Mouse (Mus musculus) gastrocnemius, adult 18-20 months (tissue): ENCODE results near the gene Uimc1. TPM values are rescaled to one million over a fixed set of nuclear protein-coding genes. Genes with fewer than 3 reads are reported as not detected.

ENCODE experiments used
- DNase-seq: peaks from one replicate; pipeline ENCODE4 v3.0.0; 2021; ENCODE audit warnings: low spot score
- total RNA-seq, 2 experiments: library from RNA; stranded (reverse); gene quantifications; 2 replicates each; pipeline ENCODE4 v1.2.3; 2021

Uimc1 gene
- total RNA-seq, 2 experiments from 2014 or later: 11.1 to 12.5 TPM

DNA sequence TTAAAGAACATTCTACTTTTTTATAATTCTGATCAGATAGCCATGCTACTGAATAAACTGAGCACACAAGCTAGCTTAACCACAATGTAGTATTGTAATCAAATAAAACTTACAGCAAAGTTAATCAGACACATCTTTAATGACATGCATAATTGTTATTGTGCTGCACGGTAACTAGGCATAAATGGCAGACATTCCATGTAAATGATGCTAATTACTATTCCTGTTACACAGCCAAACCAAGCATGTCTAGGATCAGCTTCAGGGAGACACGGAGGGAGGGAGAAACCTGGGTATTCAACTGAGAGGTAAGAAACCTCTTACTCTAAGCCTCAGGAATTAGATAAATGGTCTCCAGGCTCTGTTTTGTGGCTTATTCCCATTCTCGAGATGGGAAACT is 52.4 kb downstream of the Uimc1 start:
- DNase-seq: no peak

DNA sequence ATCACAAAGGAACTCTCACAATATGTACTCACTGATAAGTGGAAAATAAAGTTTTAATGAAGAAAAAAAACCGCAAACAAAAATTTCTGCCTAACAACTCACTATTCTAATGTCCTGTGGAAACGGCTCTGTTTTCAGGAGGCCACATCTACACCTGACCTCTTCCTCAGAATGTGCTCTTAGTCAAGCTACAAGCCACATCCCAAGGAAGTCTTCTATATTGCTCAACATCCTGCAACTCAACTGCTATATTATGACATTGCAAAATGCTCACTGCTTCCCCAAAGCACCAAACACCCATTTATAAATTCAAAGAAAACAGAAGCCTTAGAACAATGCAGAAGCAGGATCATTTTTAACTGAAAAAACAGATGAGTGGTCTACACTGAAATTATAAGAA is 60.1 kb downstream of the Uimc1 start:
- DNase-seq: no peak

DNA sequence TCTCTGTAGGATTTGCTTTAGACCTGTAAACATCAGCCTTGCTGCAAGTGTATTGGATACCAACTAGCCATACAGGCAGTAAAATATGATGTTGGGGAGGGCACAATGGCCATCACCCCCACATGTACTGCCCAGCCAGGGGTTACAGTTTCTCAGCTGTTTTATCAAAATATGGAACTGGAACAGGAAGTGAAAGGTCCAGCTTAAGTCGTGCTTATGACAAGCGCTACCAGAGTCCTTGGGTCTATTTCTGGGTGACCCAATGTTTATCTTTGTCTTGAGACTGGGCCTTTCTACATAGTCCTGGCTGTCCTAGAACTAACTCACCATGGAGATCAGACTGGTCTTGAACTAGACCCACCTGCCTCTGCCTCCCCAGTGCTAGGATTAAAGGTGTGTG is 75.9 kb downstream of the Uimc1 start:
- no peak for DNase-seq

DNA sequence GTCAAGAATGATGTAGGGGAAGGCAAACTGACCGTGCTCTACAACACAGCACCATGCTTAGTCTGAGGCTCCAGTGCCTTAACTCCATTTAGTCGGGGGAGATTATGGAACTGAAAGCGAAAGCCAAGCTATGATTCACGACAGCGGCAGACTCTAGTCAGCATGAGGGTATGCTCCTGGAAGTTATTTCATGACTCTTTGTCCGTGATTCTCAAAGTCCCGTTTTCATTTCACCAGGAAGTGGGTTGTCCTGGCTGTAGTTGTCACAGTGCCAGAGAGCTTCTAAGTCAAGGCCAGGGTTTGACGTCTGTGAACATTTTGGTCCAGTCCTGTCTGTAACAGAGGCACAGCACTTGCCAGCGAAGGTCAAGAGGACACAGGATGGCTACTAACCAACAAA is 77.4 kb downstream of the Uimc1 start:
- DNase-seq: no peak

DNA sequence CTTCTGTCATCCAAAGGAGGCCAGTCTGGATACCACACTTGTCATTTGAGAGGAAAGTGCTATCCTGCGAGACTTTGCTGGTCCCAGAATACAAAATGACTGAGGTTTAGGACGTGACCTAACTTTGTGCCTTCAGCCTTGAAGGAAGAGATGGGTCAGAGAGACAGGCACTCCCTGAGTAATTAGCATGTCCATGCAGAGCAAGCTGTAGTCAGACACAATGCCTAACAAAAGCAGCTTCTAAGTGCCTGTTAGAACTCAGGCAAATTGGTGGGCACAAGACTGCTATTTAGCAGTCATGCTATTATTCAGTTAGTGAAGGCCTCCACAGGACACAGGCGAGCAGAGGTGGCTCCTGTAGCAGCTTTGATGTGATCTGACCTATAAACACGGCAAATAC is 77.8 kb downstream of the Uimc1 start:
- no peak for DNase-seq

DNA sequence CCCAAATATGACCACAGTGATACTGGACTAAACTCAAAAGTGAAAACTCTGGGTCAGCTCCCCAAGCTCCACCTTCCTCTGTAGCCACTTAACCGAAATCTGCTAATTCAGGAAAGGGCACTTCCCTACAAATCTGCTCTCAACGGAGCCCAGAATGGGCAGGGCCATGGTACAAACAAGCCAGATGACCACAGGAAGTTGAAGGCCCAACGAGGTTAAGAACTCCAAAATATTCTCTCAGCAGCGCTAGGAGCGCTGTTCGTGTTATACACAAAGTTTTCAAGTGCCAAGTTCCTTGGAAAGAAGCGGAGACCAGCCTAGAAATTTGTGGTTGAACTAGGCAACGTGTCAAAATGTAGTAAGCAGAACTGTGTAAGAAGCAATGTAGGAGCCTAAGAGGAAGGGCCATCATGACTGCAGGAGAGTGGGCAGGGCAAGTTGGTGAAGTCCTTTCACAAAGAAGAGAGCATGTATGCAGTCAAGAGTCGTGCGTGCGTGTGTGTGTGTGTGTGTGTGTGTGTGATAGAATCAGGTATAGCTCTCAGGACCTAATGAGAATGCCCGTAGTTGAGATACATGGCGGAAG is 78.8 kb downstream of the Uimc1 start, which contains the start of gene Hk3:
TSS of gene Hk3 (minus strand) at position 192 of the 586 bp plus-strand sequence.
- no peak for DNase-seq

DNA sequence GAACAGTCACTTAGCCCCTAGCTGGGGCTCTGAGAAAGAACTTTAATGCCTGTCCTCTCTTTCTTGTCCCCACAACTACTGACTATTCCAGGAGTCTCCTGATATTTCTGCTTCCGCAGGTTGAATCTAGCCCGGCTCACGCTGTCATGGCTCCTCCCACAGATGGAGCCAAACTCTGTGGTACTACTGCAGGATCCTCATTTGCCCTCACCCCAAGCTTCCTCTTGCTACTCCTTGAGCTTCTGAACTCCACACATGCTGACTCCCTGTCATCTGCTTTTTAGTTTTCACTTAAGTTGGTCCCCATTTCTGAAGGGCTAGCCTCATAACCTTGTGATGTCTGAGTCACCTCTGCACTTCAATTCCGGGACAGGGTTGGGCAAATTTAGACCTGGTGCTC is 80.0 kb downstream of the Uimc1 start:
- no peak for DNase-seq

DNA sequence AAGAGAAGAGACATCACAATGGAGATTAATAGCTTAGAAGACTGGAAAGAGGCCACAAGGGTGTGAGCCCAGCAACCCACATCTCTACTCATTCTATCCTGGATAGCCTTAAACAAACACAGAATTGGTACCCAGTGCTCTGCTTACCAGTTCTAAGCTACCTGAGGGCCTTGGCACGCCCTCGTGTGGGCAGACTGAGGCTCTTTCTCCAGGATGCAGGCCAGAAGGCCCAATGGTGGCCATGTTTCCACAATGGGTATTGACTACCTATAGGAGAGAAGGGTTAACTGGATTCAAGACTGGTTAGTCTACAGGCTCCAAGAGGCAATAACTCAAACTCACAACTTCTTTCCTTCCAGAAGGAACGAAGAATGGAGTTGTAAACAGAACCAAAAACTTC is 80.9 kb downstream of the Uimc1 start:
- DNase-seq: no peak

DNA sequence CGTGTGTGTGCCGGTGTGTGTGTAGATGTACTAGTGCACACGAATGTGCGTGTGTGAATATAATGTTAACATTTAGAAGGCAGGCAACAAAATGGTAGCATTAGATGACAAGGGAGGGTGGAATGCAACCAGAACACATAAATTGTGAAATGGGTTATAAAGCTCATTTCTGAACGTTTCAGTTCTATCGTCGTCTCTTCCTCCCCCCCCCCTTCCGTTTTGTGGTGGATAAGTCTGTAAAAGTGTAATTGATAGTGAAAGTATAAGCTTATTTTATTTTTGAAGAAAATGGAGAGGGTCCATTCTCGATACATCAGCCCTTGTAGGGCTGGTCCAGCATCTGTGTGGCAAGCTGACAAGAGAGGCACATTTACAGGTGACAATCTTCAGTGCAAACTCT is 81.4 kb downstream of the Uimc1 start:
- DNase-seq: no peak

DNA sequence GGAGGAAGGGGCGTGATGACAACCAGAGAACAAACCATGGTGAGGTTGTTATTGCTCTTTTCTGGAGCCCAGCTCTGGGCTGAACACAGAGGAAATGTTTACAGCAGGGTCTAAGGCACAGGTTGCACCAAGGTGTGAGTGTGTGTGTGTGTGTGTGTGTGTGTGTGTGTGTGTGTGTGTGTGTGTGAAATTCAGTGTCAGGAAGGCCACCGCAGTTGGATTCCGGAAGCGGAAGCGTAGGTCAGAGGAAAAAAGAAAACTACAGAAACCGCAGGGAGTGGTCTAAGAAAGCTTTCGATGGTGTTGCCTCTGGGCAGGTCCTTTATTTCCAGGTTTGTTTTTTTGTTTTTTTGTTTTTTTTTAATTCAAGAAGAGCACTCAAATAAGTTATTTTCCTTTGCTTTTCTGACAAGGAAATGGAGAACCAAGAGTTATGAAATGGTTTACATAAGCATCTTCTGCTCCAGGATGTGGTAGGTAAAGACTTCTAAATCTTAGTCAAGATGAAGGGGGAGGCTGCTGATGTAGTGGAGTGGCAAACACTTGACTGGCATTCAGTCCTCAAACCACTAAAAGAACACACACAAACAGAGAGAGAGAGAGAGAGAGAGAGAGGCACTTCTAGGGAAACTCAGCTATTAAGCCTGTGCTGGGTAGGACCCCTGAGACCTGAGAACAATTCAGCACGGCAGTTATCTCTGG is 82.1 kb downstream of the Uimc1 start:
- DNase-seq: no peak

DNA sequence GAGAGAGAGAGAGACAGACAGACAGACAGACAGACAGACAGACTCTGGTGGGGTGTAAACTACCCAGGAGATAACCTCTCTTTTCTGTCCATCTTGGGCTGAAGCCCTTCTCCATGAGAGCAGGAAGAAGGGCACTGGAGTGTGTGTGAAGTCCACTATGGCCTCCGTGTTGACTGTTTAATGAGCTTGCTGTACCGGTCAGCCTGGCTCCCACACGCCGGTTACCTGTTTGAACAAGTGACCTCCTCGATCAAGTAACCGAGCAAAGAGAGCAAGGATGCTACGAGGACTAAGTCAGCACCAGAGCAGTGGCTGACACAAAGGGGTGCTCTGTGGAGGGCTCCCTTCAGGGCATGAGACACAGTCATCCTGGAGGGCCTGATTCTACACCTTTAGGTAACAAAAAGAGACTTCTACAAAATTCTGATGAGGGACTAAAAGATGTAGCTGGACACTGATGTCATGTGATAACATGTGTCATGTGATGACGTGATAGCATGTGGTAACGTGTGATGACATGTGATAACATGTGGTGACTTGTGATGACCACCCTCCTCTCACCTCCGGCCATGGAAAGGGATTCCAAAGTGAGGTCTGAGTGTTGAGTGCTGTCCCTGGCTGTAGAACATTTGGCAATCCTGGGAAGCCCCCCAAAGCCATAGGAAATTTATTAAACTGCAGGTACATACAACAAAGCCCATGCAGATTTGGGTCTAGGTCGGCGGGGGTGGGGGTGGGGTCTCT is 82.8 kb downstream of the Uimc1 start:
- no peak for DNase-seq

DNA sequence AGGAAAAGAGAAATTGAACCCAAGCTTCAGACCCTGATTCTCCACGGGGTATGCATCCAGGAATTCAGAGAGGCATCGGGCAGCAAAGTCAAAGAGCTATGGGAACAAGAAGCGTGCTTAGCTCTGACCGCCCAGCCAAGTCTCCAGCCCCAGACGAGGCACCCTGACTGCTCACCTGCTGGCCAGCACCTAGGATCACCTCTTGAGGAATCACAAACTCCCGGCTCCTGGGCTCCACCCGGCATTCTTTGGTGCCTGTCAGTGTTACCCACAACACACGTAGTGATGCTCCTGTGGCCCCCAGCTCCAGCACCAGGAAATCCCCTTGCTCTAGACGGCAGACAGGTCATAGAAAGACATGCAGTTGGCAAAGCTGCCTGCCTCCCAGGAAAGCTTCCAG is 85.6 kb downstream of the Uimc1 start:
- no peak for DNase-seq

DNA sequence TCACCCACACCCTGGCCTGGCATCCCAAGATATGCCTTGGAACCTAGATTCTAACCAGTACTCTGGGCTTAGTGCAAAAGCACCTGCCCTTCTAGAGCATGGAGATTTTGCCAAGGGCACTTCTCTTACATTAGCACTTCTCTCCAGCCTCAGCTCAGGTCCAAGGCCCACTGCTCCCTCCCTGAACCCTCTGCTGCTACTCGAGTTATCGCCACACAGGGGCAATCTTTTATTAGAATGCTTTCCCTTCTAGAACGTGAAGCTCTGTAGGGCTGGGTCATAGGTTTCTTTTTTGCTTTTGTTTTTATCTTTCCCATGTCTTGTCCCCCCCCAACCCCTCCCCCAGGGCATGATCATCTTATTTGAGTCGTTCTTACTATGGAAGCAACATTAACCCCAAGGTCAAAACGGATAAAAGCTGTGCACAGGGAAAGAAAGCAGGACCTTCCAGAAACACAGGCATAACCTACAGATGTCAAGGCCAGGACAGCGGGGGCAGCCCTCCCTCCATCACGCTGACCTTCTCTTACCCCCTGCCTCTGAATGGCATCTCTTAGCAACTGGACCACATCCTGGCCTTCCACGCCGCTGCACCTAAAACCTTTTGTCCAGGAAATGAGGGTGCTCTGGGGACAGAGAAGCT is 86.3 kb downstream of the Uimc1 start:
- DNase-seq: no peak

DNA sequence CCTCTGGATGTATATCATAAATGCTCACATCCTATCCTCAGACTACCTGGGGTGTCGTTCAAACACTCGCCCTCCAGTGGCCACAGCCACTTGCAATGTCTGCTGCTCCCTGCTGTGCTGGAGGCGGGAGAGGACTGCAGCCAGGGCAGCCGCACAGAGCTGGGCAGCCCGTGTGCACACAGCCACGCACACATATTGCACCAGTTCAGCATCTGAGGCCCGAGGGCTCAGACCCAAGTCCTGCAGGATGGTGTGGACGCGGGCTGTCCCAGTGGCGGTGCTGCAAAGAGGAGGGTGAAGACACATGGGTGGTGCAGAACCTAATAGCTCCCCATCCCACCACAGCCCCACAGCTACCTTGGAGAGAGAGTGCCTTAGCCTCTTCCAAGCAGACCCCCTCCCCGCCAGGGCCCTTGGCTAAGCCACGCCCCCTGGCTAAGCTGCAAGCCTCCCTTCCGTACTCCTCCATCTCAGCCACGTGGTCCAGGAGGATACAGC is 88.1 kb downstream of the Uimc1 start:
- DNase-seq: no peak

DNA sequence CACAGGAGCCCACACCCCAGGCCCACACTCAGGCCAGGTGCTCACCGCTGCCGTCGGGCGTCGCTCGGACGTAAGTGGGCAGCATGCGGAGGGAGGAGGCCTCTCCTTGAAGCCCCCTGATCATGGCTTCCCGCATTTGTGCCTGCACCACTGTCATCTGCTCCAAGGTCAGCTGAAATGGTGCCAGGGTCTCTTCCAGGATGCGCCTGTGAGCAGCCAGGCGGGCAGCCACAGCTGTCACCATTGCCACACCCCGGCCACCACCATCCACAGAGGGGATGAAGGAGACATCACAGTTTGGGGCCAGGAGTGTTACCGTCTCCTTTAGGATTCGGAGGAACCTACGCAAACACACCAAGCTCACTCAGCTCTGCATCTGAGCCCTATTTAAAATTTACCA is 89.0 kb downstream of the Uimc1 start:
- no peak for DNase-seq

DNA sequence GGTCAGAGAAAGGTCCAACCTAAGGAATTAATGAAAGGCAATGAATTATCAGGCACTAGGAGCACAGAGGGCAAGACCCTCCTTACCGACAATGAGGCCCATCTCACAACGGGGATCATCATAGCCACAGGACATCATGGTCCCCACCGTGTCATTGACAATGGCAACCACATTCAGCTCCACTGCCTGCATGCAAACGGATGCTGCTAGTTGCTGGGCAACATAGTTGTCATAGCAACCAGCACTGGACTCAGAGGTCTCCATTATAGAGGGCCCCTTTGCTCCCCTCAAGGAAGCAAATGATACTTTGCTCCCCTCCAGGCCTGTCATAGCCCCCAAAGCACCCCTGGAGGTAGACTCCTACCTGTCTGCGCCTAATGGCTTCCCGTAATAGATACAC is 91.5 kb downstream of the Uimc1 start:
- DNase-seq: no peak

DNA sequence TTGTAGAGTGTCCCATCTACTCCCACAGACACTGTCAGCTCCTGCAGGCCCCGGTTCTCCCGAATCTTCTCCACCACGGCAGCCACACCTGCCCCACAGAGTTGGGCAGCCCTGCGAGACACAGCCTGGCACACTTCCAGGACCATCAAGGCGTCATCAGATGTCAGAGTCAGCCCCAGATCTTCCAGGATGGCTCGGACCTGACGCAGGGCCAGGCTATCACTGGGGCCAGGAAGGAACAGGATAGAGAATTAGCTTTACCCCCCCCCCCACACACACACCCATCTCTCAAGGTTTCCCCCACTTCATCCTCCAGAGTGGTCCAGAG is 93.7 kb downstream of the Uimc1 start:
- DNase-seq: no peak

DNA sequence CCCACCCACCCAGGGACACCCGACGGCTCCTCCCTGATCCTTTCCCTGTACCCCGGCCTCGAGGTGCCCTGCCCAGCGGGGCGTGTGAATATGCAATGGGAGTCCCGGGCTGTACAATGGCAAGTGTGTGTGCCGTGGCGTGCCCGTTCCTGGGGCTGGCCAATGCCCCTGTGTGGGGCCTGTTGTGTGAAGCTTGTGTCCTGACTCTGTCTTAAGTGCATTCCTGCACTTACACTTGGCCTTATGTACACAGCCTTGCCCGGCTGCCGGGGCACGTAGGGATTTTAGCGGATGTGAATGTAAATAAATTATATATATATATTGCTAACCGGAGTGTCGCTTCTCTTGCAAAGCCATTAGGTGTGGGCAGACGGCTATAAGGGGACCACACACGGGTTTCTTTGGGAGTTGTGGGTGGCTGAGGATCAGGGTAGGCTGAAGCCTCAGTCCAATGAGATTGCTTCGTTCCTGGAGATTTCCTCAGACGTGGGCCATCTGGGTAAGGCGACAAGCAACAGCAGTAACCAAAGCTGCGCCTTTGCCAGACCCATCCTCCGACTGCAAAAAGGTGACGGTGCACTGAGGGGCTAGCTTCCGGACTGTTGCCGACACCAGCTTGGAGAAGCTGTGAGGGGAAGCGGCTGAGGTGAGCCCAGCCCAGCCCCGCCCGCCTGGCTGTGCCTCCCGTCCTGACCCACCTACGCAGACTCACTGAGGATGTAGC is 94.2 kb downstream of the Uimc1 start:
- DNase-seq: no peak

DNA sequence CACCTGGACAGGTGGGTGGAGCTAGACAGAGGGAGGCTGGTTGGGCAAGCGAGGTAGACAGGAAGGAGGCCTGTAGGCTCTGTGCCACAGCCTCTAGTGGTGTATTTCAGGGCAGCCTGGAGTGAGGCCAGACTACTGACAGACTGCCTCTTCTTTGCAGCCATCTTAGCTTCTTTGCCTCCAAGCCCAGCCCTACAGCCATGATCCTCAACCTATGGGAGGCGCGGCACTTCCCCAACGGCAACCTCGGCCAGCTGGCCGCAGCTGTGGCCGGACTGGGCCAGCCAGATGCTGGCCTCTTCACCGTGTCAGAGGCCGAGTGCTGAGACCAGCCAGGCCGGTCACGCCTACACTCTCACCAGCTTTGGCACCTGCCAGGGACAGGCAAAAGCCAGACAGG is 95.5 kb downstream of the Uimc1 start:
- DNase-seq: no peak

DNA sequence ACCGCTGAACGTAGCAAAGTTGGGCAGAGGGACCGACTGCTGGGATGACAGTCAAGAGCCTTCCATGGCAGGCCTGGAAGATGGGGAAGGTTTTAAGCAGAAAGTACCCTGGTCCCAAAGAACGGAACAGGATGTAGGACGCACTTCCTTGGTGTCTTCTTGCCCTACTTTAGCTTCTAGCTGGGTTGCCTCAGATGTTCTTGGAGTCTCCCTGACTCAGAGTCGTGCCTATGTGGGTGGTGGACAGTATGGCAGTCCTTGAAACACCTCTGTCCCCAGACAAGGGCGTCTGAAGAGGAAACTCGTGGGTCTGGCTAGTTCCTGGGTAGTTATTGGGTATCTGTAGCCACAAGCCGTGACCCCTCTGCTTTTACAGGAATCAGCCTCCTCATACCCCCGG is 98.0 kb downstream of the Uimc1 start:
- DNase-seq: no peak

DNA sequence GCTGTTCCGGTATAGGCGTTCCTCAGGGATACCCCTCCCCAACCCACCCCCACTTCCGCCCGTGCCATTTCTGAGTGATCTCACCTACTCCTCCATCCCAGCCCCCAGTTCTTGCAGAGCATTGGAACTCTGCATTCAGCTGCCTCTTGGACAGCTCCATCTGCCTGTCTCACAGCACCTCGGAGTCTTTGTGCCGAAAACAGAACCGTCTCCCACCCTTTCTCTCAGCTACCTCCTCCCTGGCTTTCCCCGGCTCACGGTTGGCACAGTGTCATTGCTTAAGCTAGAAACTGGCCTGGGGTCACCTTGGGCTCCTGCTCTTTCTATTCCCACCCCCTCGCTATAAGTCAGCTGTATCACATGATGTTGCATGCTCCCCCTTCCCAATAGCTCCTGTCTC is 99.7 kb downstream of the Uimc1 start:
- DNase-seq: no peak

DNA sequence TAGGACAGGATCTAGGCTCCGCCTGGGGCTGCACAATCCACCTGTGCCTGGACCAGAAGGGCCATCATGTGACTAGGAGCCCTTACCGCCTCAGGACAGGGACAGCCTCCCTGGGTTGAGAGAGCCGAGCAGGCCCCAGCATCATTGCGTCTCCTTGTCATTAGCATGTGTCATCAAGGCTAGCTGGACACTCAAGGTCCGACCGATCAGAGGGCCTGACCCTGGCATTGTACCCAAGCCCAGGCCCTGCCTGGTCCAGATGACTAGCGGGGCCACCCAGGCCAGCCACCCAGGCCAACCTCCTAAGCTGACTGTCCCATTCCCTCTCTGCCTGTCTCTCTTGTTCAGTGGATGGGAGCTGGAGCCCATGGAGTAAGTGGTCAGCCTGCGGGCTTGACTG is 102.5 kb downstream of the Uimc1 start:
- DNase-seq: no peak
